Mouse (Mus musculus) adrenal gland, adult (tissue): ENCODE results near the gene 1700016D06Rik.

Source experiments
- DNase-seq, 2 experiments: peaks; one replicate each; pipeline ENCODE4 v3.0.0; 2022 to 2023; ENCODE audit warnings: low spot score in 1 of 2; ENCODE audit not compliant: inconsistent age in 2 of 2

Gene 1700016D06Rik

GRCm38 (mm10) chr8:11635611-11636081 is 65.2 kb downstream of the 1700016D06Rik start, which contains the start of gene Ankrd10:
TSS of gene Ankrd10 (minus strand) at chr8:11635757.
- DNase-seq = peak; percentile 98 to 99

- peak; percentile 92 to 94 for DNase-seq
Measured at GRCm38 (mm10) chr8:11635012-11635577, 65.8 kb downstream of the 1700016D06Rik start.

GRCm38 (mm10) chr8:11634331-11635011 is 66.4 kb downstream of the 1700016D06Rik start:
- DNase-seq = no peak

- DNase-seq = peak; percentile 68 to 81
Measured at GRCm38 (mm10) chr8:11633414-11633813, 67.4 kb downstream of the 1700016D06Rik start.

GRCm38 (mm10) chr8:11632406-11632805 is 68.5 kb downstream of the 1700016D06Rik start:
- DNase-seq = peak; percentile 93 to 97

- peak; percentile 61 to 86 for DNase-seq
Measured at GRCm38 (mm10) chr8:11629206-11629605, 71.7 kb downstream of the 1700016D06Rik start.

- DNase-seq = peak in 1 of 2 experiments; percentile 58
Measured at GRCm38 (mm10) chr8:11628506-11629132, 72.2 kb downstream of the 1700016D06Rik start.

- DNase-seq = no peak
Measured at GRCm38 (mm10) chr8:11627717-11628116, 73.1 kb downstream of the 1700016D06Rik start.

GRCm38 (mm10) chr8:11625084-11625483 is 75.8 kb downstream of the 1700016D06Rik start:
- DNase-seq = no peak

GRCm38 (mm10) chr8:11619091-11619490 is 81.8 kb downstream of the 1700016D06Rik start:
- peak in 1 of 2 experiments; percentile 70 for DNase-seq

- no peak for DNase-seq
Measured at GRCm38 (mm10) chr8:11618063-11618462, 82.8 kb downstream of the 1700016D06Rik start.

- DNase-seq = peak; percentile 48 to 83
Measured at GRCm38 (mm10) chr8:11616294-11616693, 84.6 kb downstream of the 1700016D06Rik start.

- peak; percentile 74 to 87 for DNase-seq
Measured at GRCm38 (mm10) chr8:11614126-11614835, 86.6 kb downstream of the 1700016D06Rik start.

GRCm38 (mm10) chr8:11608848-11609247 is 92.0 kb downstream of the 1700016D06Rik start:
- DNase-seq = no peak
